Mouse (Mus musculus): ENCODE data around the gene Ccdc120. TPM values are rescaled to one million over a fixed set of nuclear protein-coding genes. Genes with fewer than 3 reads are reported as not detected.
A peak's percentile ranks its signal among the peaks of the same experiment; 100 is the strongest.

The Ccdc120 gene
- total RNA-seq (2021), result 10 to 100 TPM; 23.1 to 23.8 TPM
- long read RNA-seq, experiment 1, partial matches to known transcripts, result 0 of 10 reads
- long read RNA-seq, experiment 1, other reads (novel, unspliced or antisense), result 9 of 10 reads
- long read RNA-seq, experiment 2, partial matches to known transcripts, result 1 of 13 reads
- long read RNA-seq, experiment 2, other reads (novel, unspliced or antisense), result 8 of 13 reads

DNA sequence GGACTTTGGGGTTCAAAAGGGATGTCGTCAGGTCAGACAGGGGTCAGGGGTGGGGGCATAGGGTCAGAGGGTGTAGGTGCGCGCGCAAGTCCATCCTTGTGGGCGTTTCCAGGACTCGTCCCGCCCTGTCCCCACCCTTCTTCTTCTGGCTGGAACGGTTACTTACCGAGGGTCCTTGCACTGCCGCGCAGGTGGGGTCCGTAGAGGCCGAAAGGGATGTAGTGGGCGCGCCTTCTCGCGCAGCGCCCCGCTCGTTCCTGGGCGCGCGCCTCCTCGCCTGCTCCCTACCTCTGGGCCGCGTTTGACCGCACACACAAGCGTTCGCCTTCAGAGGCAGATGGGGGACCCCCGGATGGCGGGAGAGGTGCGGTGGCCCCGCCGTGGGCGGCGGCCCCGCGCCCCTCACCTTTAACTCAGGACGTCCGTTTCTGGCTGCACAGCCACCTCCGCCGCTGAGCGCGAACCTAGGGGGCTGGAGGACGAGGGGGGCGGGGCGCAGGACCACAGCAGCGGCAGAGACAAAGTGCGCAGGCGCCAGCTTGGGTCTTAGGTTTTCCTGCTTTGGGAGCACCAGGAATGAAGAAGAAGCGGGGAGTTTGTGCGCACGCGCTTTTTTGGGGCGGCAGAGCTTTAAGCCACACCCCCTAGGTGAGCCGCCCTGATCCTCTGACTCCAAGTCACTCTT is at the start of gene Ccdc120:
TSS of gene Ccdc120 (minus strand) at position 474 of the 685 bp plus-strand sequence.
- intact Hi-C loops (cut with DNase I), result no loop called here
- DNase-seq (ENCODE audit: low spot score in 2 of 2), result peak; percentile 63 to 76

DNA sequence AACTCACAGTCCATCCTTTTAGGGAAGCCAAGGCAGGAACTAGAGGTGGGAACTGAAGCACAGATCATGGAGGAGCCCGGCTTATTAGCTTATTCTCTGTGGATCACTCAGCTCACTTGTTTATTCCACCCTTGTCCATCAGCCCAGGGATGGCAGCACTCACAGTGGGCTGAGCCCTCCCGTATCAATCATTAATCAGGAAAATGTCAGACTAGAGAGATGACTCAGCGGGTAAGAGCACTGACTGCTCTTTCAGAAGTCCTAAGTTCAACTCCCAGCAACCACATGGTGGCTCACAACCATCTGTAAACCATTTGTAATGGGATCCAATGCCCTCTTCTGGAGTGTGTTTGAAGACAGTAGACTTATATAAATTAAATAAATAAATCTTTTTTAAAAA is 46.6 kb upstream of the Ccdc120 start:
- no peak for DNase-seq (ENCODE audit: low spot score in 2 of 2)
- intact Hi-C loops (cut with DNase I), result no loop called here

DNA sequence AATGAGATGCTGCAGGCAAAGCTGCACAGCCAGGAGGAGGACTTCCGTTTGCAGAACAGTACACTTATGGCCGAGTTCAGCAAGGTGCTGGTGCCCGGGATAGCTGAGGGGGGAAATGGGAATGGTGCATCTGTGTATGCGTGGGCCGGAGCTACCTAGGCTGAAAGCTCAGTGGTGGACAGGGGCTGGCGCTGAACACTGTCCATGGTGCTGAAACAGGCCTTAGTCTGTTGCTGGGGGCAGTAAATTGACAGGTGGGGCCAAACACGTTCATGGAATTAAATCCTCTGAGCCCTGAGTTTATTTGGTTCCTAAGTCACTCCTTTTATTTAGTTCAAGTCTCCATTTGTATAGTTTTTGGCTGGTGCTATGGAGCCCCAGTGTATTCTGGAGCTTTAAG is 44.3 kb upstream of the Ccdc120 start:
- no peak for DNase-seq (ENCODE audit: low spot score in 2 of 2)
- intact Hi-C loops (cut with DNase I), result no loop called here

DNA sequence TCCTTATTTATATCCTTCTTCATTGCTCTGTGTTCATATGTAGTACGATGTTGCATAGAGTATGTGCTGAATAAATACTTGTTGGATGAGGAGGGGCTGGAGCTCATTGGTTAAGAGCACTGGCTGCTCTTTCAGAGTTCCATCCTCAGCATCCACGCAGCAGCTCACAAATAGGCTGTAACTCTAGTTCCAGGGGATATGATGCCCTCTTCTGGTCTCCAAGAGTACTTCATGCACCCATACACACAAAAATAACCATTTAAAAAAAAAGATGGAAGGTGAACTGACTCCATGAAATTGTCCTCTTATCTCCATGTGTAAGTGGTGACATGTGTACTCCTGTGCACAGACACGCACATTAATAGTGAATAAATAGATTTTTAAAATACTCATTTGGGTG is 42.7 kb upstream of the Ccdc120 start:
- DNase-seq (ENCODE audit: low spot score in 2 of 2), result peak; percentile 9 to 58
- intact Hi-C loops (cut with DNase I), result no loop called here

DNA sequence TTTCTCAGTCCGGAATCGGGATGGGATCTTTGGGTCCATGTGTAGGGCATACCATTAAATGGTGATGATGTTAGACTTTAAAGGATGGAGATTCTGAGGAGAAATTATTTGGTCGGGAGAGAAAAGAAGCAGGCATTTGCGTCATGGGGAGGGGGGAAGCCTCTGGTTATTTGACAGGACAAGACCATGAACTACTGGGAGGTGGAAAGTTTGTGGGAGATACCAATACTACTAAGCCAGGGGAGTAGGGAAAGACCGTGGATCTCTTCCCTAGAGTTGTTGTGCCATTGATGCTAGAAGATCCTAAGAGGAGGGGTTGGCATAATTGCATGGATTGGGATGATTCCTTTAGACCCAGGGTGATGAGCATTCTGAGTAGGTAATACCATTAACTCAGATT is 39.6 kb upstream of the Ccdc120 start:
- peak in 1 of 2 experiments; percentile 40 for DNase-seq (ENCODE audit: low spot score in 2 of 2)
- intact Hi-C loops (cut with DNase I), result no loop called here

DNA sequence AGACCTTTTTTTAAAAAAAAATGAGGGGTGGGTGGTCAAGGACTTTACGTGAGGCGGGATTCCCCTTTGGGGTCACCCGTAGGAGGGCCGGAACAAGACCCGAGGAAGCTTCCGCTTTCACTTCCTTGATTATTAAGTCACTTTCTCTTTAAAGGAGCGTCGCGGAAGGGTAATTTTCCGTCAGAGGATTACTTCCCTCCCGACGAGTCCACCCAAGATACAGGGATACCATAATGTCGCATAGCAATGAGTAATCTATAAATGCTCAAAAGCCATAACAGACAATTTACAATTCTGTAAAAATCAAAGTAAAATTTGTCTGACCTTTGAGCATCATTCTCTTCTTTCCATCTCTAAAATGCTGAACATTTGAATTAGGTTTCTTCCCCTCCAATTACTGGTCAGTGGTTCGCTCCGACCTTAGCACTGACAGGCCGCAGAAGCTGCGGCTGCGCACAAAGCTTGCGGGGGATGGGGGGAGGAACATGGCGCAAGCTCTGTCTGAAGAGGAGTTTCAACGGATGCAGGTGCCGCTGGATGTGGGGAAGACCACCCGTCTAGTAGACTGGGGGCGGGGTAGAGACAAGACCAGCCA is 38.9 kb upstream of the Ccdc120 start, which contains the start of gene Gripap1:
TSS of gene Gripap1 (plus strand) at position 224 of the 595 bp plus-strand sequence.
- intact Hi-C loops (cut with DNase I), result no loop called here
- DNase-seq (ENCODE audit: low spot score in 2 of 2), result peak; percentile 67 to 76

DNA sequence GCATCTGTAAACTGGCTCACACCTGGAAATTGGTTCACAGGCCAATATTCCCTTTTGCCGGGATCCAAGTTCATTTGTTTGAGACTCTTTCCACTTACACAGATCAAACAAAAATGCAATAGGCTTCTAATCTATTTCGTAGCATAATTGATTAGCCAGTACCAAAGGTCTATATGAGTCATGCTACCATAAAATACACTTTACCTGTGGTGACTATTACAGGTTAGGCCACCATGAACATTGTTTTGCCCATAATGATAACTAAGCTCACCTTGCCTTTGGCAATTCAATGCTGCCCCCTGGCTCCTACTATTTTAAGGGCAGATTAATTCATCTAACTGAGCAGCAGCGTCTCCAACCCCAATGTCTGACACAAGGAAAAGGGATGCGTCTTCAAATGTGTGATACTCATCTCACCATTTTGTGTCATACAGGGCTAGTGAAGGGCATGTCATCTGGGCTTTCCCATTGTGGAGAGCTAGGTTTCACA is 31.9 kb upstream of the Ccdc120 start:
- no peak for DNase-seq (ENCODE audit: low spot score in 2 of 2)
- intact Hi-C loops (cut with DNase I), result no loop called here

DNA sequence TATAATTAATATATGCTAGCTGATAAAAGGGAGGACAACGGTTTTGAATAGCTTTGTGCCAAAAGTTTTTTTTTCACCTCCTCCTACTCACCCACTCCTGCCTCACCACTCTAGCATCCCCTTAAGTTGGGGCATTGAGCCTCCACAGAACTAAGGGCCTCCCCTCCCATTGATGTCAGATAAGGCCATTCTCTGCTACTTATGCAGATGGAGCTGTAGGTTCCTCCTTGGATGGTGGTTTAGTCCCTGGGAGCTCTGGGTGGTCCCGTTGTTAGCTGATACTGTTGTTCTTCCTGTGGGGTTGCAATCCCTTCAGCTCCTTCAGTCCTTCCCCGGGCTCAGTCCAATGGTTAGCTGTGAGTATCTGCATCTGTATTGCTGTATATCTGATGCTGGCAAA is 28.6 kb upstream of the Ccdc120 start:
- DNase-seq (ENCODE audit: low spot score in 2 of 2), result no peak
- intact Hi-C loops (cut with DNase I), result loop anchor here (5.0 kb wide), 1 partner anchor 42 kb away; no protein-coding TSS in a partner anchor

DNA sequence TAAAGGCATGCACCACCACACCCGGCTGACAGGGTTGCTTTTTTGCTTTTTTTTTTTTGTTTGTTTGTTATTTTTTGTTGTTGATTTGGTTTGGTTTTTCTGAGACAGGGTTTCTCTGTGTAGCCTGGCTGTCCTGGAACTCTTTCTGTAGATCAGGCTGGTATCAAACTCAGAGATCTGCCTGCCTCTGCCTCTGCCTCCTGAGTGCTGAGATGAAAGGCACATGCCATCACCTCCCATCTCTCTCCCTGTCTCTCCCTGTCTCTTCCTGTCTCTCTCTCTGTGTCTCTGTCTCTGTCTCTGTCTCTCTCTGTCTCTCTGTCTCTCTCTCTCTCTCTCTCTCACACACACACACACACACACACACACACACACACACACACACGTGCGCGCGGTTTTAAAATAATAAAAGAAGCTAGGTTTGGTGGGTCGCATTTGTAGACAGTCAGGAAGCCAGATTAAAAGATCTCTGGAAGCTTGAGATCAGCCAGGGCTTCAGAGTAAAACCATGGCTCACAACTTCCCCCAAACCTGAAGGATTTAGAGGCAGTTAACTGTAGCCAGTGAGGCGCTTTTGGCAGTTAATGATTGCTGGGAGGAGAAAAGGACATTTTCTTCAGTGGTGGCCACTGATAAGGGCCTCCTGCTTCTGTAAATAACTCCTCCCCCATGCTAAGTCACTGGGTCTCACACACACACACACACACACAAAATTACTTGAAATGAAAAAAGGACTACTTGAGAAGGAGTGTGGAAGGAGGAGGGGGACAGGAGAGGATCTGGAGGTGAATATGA is 27.9 kb upstream of the Ccdc120 start:
- DNase-seq (ENCODE audit: low spot score in 2 of 2), result no peak
- intact Hi-C loops (cut with DNase I), result loop anchor here (5.0 kb wide), 1 partner anchor 41 kb away; no protein-coding TSS in a partner anchor

DNA sequence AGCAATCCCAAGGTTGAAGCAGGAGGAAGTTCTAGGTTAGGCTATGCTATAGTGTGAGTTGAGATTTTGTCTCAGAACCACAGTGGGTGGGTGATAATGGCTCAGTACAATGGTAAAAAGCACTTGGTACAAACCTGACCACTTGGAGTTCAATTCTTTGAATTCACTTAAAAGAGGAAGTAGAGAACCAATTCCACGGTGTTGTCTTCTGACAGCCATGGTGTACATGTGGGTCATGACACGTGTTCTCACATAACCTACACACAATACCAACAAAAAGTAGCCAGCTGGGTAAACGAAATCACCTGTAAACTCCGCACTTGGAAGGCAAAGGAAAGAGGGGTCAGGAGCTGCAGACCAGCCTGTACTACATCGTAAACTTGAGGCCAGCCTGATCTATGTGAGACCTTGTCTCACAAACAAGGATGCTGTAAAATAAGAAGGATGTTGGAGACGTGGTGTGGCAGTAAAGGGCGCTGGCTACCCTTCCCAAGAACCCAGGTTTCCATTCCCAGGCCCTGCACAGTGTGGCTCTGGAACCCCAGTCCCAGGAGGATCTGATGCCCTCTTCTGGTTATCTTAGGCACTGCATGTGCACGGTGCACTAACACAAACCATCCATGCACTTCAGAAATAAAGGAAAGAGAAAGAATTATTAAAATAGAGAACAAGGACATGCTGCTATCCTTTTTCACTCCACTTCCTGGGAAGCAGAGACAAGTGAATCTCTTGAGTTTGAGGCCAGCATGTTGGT is 25.8 kb upstream of the Ccdc120 start:
- peak; percentile 48 to 64 for DNase-seq (ENCODE audit: low spot score in 2 of 2)
- intact Hi-C loops (cut with DNase I), result loop anchor here (5.0 kb wide), 1 partner anchor 39 kb away; no protein-coding TSS in a partner anchor

DNA sequence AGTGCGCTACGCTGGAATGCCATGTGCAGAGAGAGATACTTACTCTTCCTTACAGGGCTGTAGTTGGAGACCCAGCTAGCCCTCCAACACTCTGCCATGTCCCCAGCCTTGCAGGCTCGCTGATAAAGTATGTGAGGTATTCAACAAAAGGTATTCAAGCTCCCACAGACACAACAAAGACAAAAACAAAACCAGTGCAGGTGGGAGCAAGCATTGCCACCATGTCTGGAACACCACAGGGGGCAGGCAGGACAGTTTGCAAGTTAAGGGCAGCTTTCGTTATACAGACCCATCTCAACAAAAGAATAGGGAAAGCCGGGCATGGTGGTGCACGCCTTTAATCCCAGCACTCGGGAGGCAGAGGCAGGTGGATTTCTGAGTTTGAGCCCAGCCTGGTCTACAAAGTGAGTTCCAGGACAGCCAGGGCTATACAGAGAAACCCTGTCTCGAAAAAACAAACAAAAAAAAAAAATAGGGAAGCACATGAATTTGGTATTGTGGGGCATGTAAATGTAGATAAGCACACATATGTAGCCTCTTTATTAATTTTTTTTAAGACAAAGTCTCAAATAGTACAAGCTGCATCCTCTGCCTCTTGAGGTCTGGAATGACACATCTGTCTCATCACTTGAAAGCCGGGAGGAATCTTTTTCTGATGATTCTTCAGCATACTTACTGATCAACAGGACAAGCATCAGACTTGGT is 24.9 kb upstream of the Ccdc120 start:
- DNase-seq (ENCODE audit: low spot score in 2 of 2), result no peak
- intact Hi-C loops (cut with DNase I), result loop anchor here (5.0 kb wide), 1 partner anchor 38 kb away; no protein-coding TSS in a partner anchor

DNA sequence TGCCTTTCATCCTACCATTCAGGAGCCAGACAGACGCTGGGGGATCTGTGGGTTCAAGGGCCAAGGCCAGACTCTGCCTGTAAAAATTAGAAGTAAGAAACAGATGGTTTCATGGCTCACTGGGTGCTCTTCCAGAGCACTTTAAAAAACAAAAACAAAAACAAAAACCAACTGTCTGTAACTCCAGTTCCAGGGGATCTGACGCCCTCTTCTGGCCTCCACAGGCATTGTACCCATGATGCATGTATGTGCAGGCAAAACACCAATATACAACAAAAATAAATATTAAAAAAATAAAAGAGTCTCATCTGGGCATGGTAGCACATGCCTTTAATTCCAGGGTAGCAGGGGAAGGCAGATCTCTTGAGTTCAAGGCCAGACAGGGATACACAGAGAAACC is 22.1 kb upstream of the Ccdc120 start:
- no peak for DNase-seq (ENCODE audit: low spot score in 2 of 2)
- intact Hi-C loops (cut with DNase I), result no loop called here

DNA sequence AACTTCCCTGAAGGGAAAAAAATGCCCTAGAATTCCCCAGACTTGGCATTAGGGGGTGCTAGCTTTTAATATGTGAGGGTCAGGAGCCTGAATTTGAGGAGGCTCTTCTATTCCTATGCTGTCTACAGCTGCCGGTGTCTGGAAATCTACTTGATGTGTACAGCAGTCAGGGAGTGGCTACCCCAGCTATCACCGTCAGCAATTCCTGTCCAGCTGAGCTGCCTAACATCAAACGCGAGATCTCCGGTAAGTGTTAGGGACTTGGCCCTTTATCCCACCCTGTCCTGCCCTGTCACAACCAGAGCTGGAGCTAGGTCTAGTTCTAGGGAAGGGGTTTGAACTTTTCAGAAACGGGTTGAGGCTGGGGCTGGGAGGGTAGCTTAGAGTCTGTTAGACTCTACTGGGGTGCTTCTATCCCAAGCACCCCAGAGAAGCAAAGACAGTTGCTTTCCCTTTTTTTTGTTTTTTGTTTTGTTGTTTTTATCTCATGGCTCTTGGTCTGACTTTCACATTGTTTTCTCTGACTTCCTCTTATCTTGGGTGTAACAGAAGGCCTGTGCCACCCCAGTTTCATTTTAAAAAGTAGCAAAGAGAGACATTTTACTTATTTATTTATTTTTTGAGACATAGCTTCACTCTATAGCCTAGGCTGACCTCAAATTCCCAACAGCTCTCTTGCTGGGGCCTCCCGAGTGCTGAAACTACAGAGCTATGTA is 18.8 kb upstream of the Ccdc120 start:
- intact Hi-C loops (cut with DNase I), result no loop called here
- DNase-seq (ENCODE audit: low spot score in 2 of 2), result no peak

DNA sequence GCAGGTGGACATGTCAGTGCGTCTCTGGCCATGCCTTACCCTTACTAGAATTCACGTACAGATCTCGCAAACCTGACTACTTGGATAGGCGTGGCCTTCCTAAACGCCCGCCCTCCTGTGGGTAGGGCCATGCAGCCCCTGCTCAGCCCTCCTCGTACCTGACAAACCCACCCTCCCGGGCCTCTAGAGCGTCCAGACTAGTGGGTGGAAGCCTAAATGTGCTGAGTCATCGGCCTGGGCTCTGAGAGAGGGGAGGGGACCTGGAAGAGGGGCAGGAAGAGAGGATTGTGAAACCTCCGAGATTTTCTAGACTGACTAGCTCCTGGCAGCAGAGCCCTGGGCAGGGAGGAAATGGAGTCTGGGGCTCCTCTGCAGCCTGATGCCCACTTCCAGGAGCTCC is 15.1 kb upstream of the Ccdc120 start:
- intact Hi-C loops (cut with DNase I), result no loop called here
- peak in 1 of 2 experiments; percentile 24 for DNase-seq (ENCODE audit: low spot score in 2 of 2)

DNA sequence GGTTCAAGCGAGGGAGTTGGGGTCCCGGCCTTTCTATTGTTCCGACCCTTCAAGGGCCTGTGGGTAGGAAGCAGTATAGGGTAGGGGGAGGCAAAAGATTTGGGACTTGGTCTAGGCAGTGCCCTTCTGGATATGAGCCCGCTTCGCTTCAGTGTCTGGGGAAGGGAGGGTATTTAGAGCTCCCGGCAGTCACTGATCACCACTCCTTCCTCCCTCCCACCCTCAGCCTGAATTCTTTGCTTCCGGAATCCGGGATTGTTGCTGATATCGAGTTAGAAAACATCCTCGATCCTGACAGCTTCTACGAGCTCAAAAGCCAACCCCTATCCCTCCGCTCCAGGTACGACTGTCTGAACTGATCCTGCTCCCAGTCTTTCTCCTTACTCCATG is 14.6 kb upstream of the Ccdc120 start:
- intact Hi-C loops (cut with DNase I), result no loop called here
- DNase-seq (ENCODE audit: low spot score in 2 of 2), result no peak

DNA sequence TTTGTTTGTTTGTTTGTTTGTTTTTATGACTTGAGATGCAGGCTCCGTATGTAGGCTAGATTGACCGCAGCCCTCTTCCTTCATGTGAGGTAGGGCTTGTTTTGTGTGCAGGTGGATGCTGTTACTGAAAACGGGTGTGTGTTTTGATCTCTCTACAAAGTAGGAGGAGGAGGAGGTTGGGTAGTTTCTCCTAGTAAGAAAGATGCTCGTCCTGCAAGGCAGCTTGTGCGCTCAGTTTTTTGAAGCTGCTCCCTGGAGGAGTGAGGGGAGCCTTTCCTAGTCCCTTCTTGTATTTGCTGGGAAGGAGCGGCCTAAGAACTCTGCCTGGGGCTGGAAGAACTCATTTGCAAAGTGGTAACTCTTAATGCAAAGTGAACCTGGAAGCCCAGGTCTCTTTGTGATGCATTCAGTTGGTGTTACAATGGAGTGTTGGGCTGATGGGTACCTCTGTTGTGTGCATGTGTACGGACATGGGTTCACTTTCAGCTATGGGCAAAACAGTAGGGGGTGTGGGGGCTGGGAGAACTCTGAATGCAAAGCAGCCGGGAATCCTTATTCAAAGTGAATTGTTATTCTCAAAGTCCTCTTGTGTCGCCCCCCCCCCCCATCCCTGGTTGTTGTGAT is 14.1 kb upstream of the Ccdc120 start:
- intact Hi-C loops (cut with DNase I), result no loop called here
- no peak for DNase-seq (ENCODE audit: low spot score in 2 of 2)

DNA sequence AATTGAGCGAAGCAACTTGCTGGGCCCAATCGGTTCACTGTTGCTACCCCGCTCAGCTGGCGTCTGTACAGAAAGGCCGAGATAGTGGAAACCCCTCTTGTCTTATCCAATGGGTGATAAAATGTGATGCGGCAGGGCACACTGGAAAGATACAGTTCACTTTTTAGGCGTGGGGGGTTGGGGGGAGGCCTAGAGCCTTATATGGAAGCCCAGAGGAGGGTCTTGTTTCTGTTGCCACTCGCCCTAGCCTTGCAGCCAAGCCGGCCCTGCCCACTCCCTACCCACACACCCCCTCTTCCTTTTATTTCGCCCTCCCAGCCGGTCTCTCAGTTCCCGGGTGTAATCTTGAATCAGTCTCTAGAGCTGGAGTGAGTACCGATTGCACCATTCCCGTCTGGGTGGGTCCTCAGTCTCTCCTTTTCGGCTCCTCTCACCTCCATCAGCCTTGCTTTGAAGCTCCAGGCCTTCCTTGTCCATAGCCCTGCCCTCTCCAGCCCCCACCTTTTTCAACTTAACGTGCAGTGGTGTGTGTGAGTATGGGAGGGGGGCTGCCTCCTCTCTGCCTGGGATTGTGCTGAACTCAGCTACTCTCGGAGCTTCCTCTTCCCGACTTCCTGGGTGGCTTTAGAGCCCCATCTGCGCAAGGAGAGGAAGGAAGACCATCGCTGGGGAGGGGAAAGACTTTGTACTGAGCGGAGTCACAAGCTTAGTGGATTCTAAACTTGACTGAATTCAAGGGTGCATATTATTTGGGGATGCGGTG is 13.1 kb upstream of the Ccdc120 start:
- peak; percentile 21 to 33 for DNase-seq (ENCODE audit: low spot score in 2 of 2)
- intact Hi-C loops (cut with DNase I), result no loop called here

Data from left cerebral cortex, postnatal 14 days (tissue).